Mouse (Mus musculus) liver, postnatal 0 days (tissue): ENCODE measurements at regions not wholly inside any gene's neighbourhood (a gene's known extent, or its start where the extent isn't known, plus 50 kb on each side); places are given as distances from the start of the nearest gene placed in this dataset.

Experiments
- CTCF ChIP-seq: sonication (generic); IDR thresholded peaks from 2 replicates; pipeline ENCODE4 v1.5.1; 2016; ENCODE audit warnings: antibody characterized with exemption, low read depth
- EP300 ChIP-seq: IDR thresholded peaks from 2 replicates; pipeline ENCODE4 v1.6.1; 2016; ENCODE audit warnings: antibody characterized with exemption, low read depth, mild to moderate bottlenecking

- TF ChIP-seq CTCF, result no peak
- no peak for TF ChIP-seq EP300
These were observed 130.8 kb upstream of the Dpyd start for GRCm38 (mm10) chr3:118431031-118431723.
